Mouse (Mus musculus) erythroblast, embryonic 14.5 days (primary cell): ENCODE measurements around the gene Grb14.

Experiments
- GATA1 ChIP-seq: IDR thresholded peaks from 2 replicates; pipeline ENCODE4 v1.6.1; 2012; ENCODE audit warnings: low read length, inconsistent platforms, mixed read lengths
- TAL1 ChIP-seq: IDR thresholded peaks from 3 replicates; pipeline ENCODE4 v1.6.1; 2012; ENCODE audit warnings: low read length, inconsistent platforms, mixed read lengths

DNA sequence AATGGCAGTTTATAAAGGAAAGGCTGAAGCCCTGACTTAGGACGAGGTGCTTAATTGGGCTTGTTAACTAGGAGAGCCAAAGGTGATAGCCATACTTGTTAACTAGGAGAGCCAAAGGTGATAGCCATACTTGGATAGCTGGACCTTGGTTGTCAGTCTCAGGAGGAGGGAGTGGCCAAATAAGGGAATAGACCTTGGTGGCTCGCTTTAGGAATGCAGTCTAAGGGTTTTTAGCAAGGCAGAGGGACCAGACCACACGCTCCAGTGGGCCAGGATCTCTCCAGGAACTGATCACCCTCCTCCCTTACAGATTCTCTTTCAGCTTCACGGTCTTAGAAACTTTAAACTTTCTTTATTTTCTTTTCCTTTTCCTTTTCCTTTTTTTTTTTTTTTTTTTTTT is 13.4 kb upstream of the Grb14 start:
- TF ChIP-seq TAL1 (no peak), GATA1 (no peak)
